Comparison of ENCODE assay signal across 20 mouse cellular contexts in the genomic region with DNA sequence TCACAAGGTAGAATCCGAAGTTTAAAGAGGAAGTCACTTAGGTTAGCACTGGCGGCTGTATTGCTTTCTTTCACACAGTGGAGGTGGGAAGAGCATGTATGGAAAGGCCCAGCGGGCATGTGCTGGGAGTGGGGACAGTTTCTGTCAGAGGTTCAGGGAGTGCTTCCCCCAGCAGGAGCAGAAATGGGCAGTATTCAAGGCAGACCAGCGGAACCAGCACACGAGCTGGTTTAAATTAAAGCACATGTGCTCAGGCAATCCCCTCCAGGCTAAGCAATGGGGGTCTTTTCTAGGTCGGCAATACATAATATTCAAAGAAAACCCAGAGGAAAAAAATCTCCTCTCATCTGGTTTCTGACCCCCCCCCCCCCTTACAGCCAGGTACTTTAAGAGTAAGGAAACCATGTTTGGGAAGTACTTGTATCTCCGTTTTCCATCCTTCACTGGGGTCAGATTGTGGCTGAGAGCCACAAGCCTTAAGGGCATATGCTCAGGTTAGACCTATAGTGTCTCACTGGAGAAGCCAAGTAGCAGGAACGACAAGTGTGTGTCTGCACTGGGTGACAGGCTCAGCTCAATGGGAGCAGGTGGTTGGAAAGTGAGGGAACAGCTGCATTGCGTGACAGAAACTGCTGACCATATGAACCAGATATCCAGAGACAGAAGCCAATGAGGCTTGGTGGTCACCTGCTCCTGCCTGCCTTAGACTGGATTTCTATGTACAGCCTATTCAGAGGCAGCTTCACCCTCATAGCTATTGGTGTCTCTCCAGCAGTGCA.
A peak's percentile ranks its signal among the peaks of the same experiment; 100 is the strongest.
DNase-seq lines count a peak whose midpoint lies in the region; ATAC-seq and TF ChIP-seq lines count a peak whose summit lies in the region.
"Had no signal": no experiment of that assay in that cellular context is flagged by ENCODE, and none has a peak within 500 bp of the region (broad histone marks: within the 10 kb centered on the region; RNA-seq: fewer than 3 reads in every experiment).

No protein-coding gene starts in this region.

- H3K9ac ChIP-seq in hindbrain, postnatal 0 days (replicated peaks; ENCODE audit: low read length) = no peak overlapping the region
- H3K9ac ChIP-seq in embryonic facial prominence, embryonic 11.5 days (replicated peaks; ENCODE audit: low read length) = no peak overlapping the region
- H3K9ac ChIP-seq in embryonic facial prominence, embryonic 15.5 days = no peak overlapping the region
- H3K9ac ChIP-seq: limb, embryonic 15.5 days; stomach, embryonic 15.5 days had no signal

- no peaks in the 10 kb centered on the region for H3K9me3 ChIP-seq in hindbrain, embryonic 10.5 days
- no peaks in the 10 kb centered on the region for H3K9me3 ChIP-seq in hindbrain, postnatal 0 days (ENCODE audit: low read length)
- H3K9me3 ChIP-seq in embryonic facial prominence, embryonic 11.5 days (replicated peaks; ENCODE audit: control insufficient read depth, low read length) = no peaks in the 10 kb centered on the region
- H3K9me3 ChIP-seq in embryonic facial prominence, embryonic 15.5 days (replicated peaks) = no peaks in the 10 kb centered on the region
- H3K9me3 ChIP-seq: limb, embryonic 15.5 days; megakaryocyte, embryonic 14.5 days; stomach, embryonic 15.5 days had no signal

- DNase-seq in hindbrain, embryonic 10.5 days (ENCODE audit: low spot score) = no peak
- no peak for DNase-seq in hindbrain, postnatal 0 days (ENCODE audit: low spot score)
- DNase-seq in embryonic facial prominence, embryonic 11.5 days (ENCODE audit: low spot score) = peak; percentile 64
- no peak for DNase-seq in thymus, postnatal 0 days (ENCODE audit: low spot score)
- DNase-seq in thymus, postnatal 10 days (ENCODE audit: low spot score in 2 of 2) = no peak
- DNase-seq: cerebellum, adult 8-10 months; kidney, adult 8-10 months; kidney, postnatal 36 days; layer of hippocampus, adult 9-11 months; lung, postnatal 10 days; midbrain, embryonic 14.5 days; right cerebral cortex, postnatal 14 days; thymus, postnatal 14 days had no signal

- no peak overlapping the region for H3ac ChIP-seq in myocyte (ENCODE audit: control insufficient read depth, insufficient read length)

- 55% methylated on average over 9 of the region's 9 CpGs for WGBS in hindbrain, embryonic 10.5 days
- WGBS in hindbrain, postnatal 0 days = 54% methylated on average over 9 of the region's 9 CpGs
- 27% methylated on average over 9 of the region's 9 CpGs for WGBS in embryonic facial prominence, embryonic 11.5 days
- WGBS in embryonic facial prominence, embryonic 15.5 days = 24% methylated on average over 9 of the region's 9 CpGs

- no peaks in the 10 kb centered on the region; the same call in 1 of the 2 replicates for H3K27me3 ChIP-seq in hindbrain, embryonic 10.5 days (ENCODE audit: insufficient read depth, poor library complexity, severe bottlenecking)
- no peaks in the 10 kb centered on the region for H3K27me3 ChIP-seq in hindbrain, postnatal 0 days (ENCODE audit: insufficient read depth, low read length)
- no peaks in the 10 kb centered on the region for H3K27me3 ChIP-seq in embryonic facial prominence, embryonic 11.5 days (ENCODE audit: control insufficient read depth, insufficient read depth, low read length)
- H3K27me3 ChIP-seq in embryonic facial prominence, embryonic 15.5 days = no peaks in the 10 kb centered on the region
- H3K27me3 ChIP-seq in myocyte (ENCODE audit: control insufficient read depth, insufficient read depth, insufficient read length) = no peaks in the 10 kb centered on the region
- H3K27me3 ChIP-seq: stomach, embryonic 15.5 days had no signal

- peaks cover 40% of the 10 kb centered on the region for H3K4me1 ChIP-seq in hindbrain, embryonic 10.5 days (replicated peaks)
- H3K4me1 ChIP-seq in hindbrain, postnatal 0 days (ENCODE audit: insufficient read depth, low read length) = peaks cover 11% of the 10 kb centered on the region; the same call in 1 of the 2 replicates
- peaks cover 7% of the 10 kb centered on the region for H3K4me1 ChIP-seq in embryonic facial prominence, embryonic 11.5 days (ENCODE audit: control insufficient read depth, insufficient read depth, low read length)
- peaks cover 22% of the 10 kb centered on the region for H3K4me1 ChIP-seq in embryonic facial prominence, embryonic 15.5 days
- H3K4me1 ChIP-seq: megakaryocyte, embryonic 14.5 days had no signal

- H3K36me3 ChIP-seq in hindbrain, embryonic 10.5 days = no peaks in the 10 kb centered on the region
- no peaks in the 10 kb centered on the region for H3K36me3 ChIP-seq in hindbrain, postnatal 0 days (ENCODE audit: insufficient read depth, low read length)
- no peaks in the 10 kb centered on the region for H3K36me3 ChIP-seq in embryonic facial prominence, embryonic 11.5 days (replicated peaks; ENCODE audit: control insufficient read depth, insufficient read depth, low read depth, low read length)
- no peaks in the 10 kb centered on the region for H3K36me3 ChIP-seq in embryonic facial prominence, embryonic 15.5 days
- no peaks in the 10 kb centered on the region for H3K36me3 ChIP-seq in myocyte (ENCODE audit: control insufficient read depth, insufficient read depth)
- H3K36me3 ChIP-seq: limb, embryonic 15.5 days; stomach, embryonic 15.5 days had no signal

- peak overlapping the region; percentile 12; the same call in 1 of the 2 replicates for H3K27ac ChIP-seq in hindbrain, embryonic 10.5 days
- H3K27ac ChIP-seq in hindbrain, postnatal 0 days = no peak overlapping the region
- no peak overlapping the region for H3K27ac ChIP-seq in embryonic facial prominence, embryonic 11.5 days (replicated peaks; ENCODE audit: low read depth, low read length)
- H3K27ac ChIP-seq in embryonic facial prominence, embryonic 15.5 days (replicated peaks) = no peak overlapping the region
- H3K27ac ChIP-seq: limb, embryonic 15.5 days; stomach, embryonic 15.5 days had no signal

- ATAC-seq in hindbrain, postnatal 0 days = no peak
- ATAC-seq in embryonic facial prominence, embryonic 11.5 days (replicated peaks; ENCODE audit: insufficient number of reproducible peaks, low FRiP score, low TSS enrichment, low read depth) = 0 out of 2 replicates have a peak, but pooled peaks have one; percentile 24
- 0 out of 2 replicates have a peak, but pooled peaks have one; percentile 58 for ATAC-seq in embryonic facial prominence, embryonic 15.5 days (ENCODE audit: insufficient number of reproducible peaks, low FRiP score, low TSS enrichment, low read depth)

- no peak overlapping the region for H3K4me2 ChIP-seq in hindbrain, postnatal 0 days (ENCODE audit: low read depth, low read length)
- H3K4me2 ChIP-seq in embryonic facial prominence, embryonic 11.5 days (ENCODE audit: low read depth, low read length) = no peak overlapping the region
- H3K4me2 ChIP-seq in embryonic facial prominence, embryonic 15.5 days (replicated peaks) = no peak overlapping the region
- no peak overlapping the region for H3K4me2 ChIP-seq in myocyte (ENCODE audit: low read depth)
- H3K4me2 ChIP-seq: limb, embryonic 15.5 days; stomach, embryonic 15.5 days had no signal

- no peaks in the 10 kb centered on the region for H3K79me2 ChIP-seq in myocyte (ENCODE audit: control insufficient read depth, insufficient read depth)

- no peak for TF ChIP-seq CTCF in hindbrain, postnatal 0 days (IDR thresholded peaks at IDR 0.05; ENCODE audit: low read depth)

- H3K4me3 ChIP-seq in hindbrain, embryonic 10.5 days = no peak overlapping the region
- no peak overlapping the region for H3K4me3 ChIP-seq in hindbrain, postnatal 0 days (ENCODE audit: low read length)
- no peak overlapping the region for H3K4me3 ChIP-seq in embryonic facial prominence, embryonic 11.5 days (ENCODE audit: low read depth, low read length)
- no peak overlapping the region for H3K4me3 ChIP-seq in embryonic facial prominence, embryonic 15.5 days (replicated peaks)
- no peak overlapping the region for H3K4me3 ChIP-seq in myocyte
- H3K4me3 ChIP-seq: erythroblast, embryonic 14.5 days; left cerebral cortex, adult 2 months; limb, embryonic 15.5 days; megakaryocyte, embryonic 14.5 days; stomach, embryonic 15.5 days had no signal

- no peak for TF ChIP-seq POLR2A in myocyte (IDR thresholded peaks at IDR 0.05; ENCODE audit: insufficient read length, low read depth)

TF ChIP-seq in myocyte, 11 proteins besides CTCF, POLR2A, EP300 and RAD21:
- TF ChIP-seq TCF3 (IDR thresholded peaks at IDR 0.05; ENCODE audit: insufficient read length, low read depth) = no peak
- no peak for TF ChIP-seq USF1 (IDR thresholded peaks at IDR 0.05; ENCODE audit: low read depth)
- TF ChIP-seq MAX (IDR thresholded peaks at IDR 0.05; ENCODE audit: low read depth) = no peak
- no peak for TF ChIP-seq REST (IDR thresholded peaks at IDR 0.05; ENCODE audit: insufficient read depth, insufficient read length)
- no peak for TF ChIP-seq E2F4 (IDR thresholded peaks at IDR 0.05; ENCODE audit: insufficient read depth)
- TF ChIP-seq CEBPB (IDR thresholded peaks at IDR 0.05; ENCODE audit: insufficient read depth, poor library complexity, severe bottlenecking) = no peak
- TF ChIP-seq TCF12 (IDR thresholded peaks at IDR 0.05; ENCODE audit: insufficient read depth, poor library complexity, severe bottlenecking) = no peak
- TF ChIP-seq SRF (IDR thresholded peaks at IDR 0.05; ENCODE audit: control insufficient read depth, insufficient read length, low read depth) = no peak
- peak in 2 of 3 experiments; percentile 56 to 79 for TF ChIP-seq MYOD1 (IDR thresholded peaks at IDR 0.05; ENCODE audit: control insufficient read depth in 1 of 3, insufficient read length in 2 of 3, low read depth in 2 of 3)
- TF ChIP-seq MYOG (IDR thresholded peaks at IDR 0.05; ENCODE audit: control insufficient read depth in 1 of 3, insufficient read depth in 1 of 3, insufficient read length in 2 of 3, low read depth in 2 of 3) = peak in 1 of 3 experiments; percentile 61
- no peak for TF ChIP-seq POLR2AphosphoS2 (IDR thresholded peaks at IDR 0.05; ENCODE audit: insufficient read length, low read depth)
